Mouse (Mus musculus): ENCODE results near the gene Cd36. TPM values are rescaled to one million over a fixed set of nuclear protein-coding genes. Genes with fewer than 3 reads are reported as not detected.

Gene Cd36
- 1,140 TPM for polyA plus RNA-seq (2014; fragmentation: Illumina TruSeq; extraction: RNeasy Lipid Tissue Mini Kit (QIAGEN cat#74804); ENCODE audit: low read depth, low replicate concordance)

DNA sequence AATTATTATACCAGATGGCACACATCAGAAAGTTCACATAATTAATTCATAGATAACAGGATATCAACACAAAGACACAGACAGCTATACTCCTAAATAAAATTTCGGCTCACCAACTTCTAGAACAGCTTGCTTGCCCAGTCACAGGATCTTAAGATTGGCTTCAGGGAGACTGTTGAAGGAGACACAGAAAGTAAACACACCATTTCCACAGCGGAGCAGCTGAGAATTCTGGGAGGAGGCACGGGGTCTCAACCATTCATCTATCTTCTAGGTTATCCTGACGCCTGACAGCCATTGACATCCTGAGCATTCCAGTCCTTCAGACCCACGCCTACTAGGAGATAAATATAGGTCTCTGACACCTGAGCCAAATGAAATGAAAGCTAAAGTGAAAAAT, at the start of gene Cd36:
Cd36 (minus strand) TSS at position 204 of the 400 bp plus-strand sequence.

Other genes starting within 250 kb of the Cd36 start
- 0.30 TPM for gene Gnat3, start 73.7 kb upstream of the Cd36 start, polyA plus RNA-seq (2014; fragmentation: Illumina TruSeq; extraction: RNeasy Lipid Tissue Mini Kit (QIAGEN cat#74804); ENCODE audit: low read depth, low replicate concordance)

Data from adipose tissue, adult 10 weeks (tissue).